Mouse (Mus musculus) neural tube, embryonic 14.5 days (tissue): Measurements from ENCODE around the gene Abca9. TPM values are rescaled to one million over a fixed set of nuclear protein-coding genes. Genes with fewer than 3 reads are reported as not detected.

Experiments used
- ATAC-seq: fragments of 200-750 bp; cut with Nextera tagmentation; 2 replicates; pipeline ENCODE4 v1.8.0; 2017; ENCODE audit warnings: low read depth, mild to moderate bottlenecking, moderate TSS enrichment, moderate library complexity
- H3K27ac ChIP-seq: fragments of 300-500 bp; sonication (generic); 2 replicates; pipeline ENCODE4 v1.5.1; 2014; ENCODE audit warnings: low read depth, mild to moderate bottlenecking, control low read depth, low read length, moderate library complexity, mixed read lengths
- H3K27me3 ChIP-seq: fragments of 300-500 bp; sonication (generic); 2 replicates; pipeline ENCODE4 v1.6.1; 2014; ENCODE audit warnings: low read length; ENCODE audit not compliant: control insufficient read depth, insufficient read depth
- H3K36me3 ChIP-seq: fragments of 300-500 bp; sonication (generic); 2 replicates; pipeline ENCODE4 v1.6.1; 2014; ENCODE audit warnings: low read length, mixed read lengths; ENCODE audit not compliant: control insufficient read depth, insufficient read depth
- H3K4me1 ChIP-seq: fragments of 300-500 bp; sonication (generic); 2 replicates; pipeline ENCODE4 v1.6.1; 2014; ENCODE audit warnings: low read length; ENCODE audit not compliant: control insufficient read depth, insufficient read depth
- H3K4me2 ChIP-seq: fragments of 300-500 bp; sonication (generic); 2 replicates; pipeline ENCODE4 v1.6.1; 2014; ENCODE audit warnings: mild to moderate bottlenecking, low read depth, low read length, control low read depth
- H3K4me3 ChIP-seq: fragments of 300-500 bp; sonication (generic); 2 replicates; pipeline ENCODE4 v1.5.1; 2014; ENCODE audit warnings: low read depth, low read length, control low read depth, mixed read lengths
- H3K9ac ChIP-seq: fragments of 300-500 bp; sonication (generic); replicated peaks from 2 replicates; pipeline ENCODE4 v1.6.1; 2014; ENCODE audit warnings: low read depth, mild to moderate bottlenecking, control low read depth, low read length, mixed read lengths
- H3K9me3 ChIP-seq: fragments of 300-500 bp; sonication (generic); 2 replicates; pipeline ENCODE4 v1.6.1; 2016; ENCODE audit warnings: low read length; ENCODE audit not compliant: control insufficient read depth
- WGBS: fragments of 180-500 bp; shearing (Covaris S2); extraction: QIAGEN DNeasy Blood & Tissue Kit; methylation state at CpG from one replicate; pipeline ENCODE4 v1.1.7; 2014; 5-methylcytosine and 5-hydroxymethylcytosine counted together
- polyA plus RNA-seq: library from polyadenylated mRNA; unstranded; fragments of >200 nt; fragmentation: Nextera tagmentation; extraction: Ambion mirVana; gene quantifications from 2 replicates; pipeline ENCODE4 v1.2.1, GENCODE M21; 2014

Abca9 gene
- polyA plus RNA-seq, 1 experiment from 2014 or later, result 0.78 TPM

- no peaks in the 10 kb centered on the region for H3K27me3 ChIP-seq
- ATAC-seq, result no peak
- H3K27ac ChIP-seq, result no peak overlapping the region
- H3K4me2 ChIP-seq, result no peak overlapping the region
- no peak overlapping the region for H3K9ac ChIP-seq
- H3K36me3 ChIP-seq, result no peaks in the 10 kb centered on the region
- no peaks in the 10 kb centered on the region for H3K4me1 ChIP-seq
- no peaks in the 10 kb centered on the region for H3K9me3 ChIP-seq
- no peak overlapping the region for H3K4me3 ChIP-seq
- WGBS, result 67% methylated on average over 7 of the region's 7 CpGs
Measured at GRCm38 (mm10) chr11:110094846-110095380, 73.1 kb downstream of the Abca9 start.

- ATAC-seq, result no peak
- no peak overlapping the region for H3K9ac ChIP-seq
- no peaks in the 10 kb centered on the region for H3K27me3 ChIP-seq
- no peak overlapping the region for H3K27ac ChIP-seq
- 76% methylated on average over 3 of the region's 3 CpGs for WGBS
- H3K4me1 ChIP-seq, result no peaks in the 10 kb centered on the region
- H3K4me3 ChIP-seq, result no peak overlapping the region
- H3K9me3 ChIP-seq, result no peaks in the 10 kb centered on the region
- H3K36me3 ChIP-seq, result no peaks in the 10 kb centered on the region
- no peak overlapping the region for H3K4me2 ChIP-seq
Measured at GRCm38 (mm10) chr11:110094236-110094635, 73.8 kb downstream of the Abca9 start.

GRCm38 (mm10) chr11:110091328-110091727 is 76.7 kb downstream of the Abca9 start:
- no peaks in the 10 kb centered on the region for H3K36me3 ChIP-seq
- no peak for ATAC-seq
- H3K4me3 ChIP-seq, result no peak overlapping the region
- no peaks in the 10 kb centered on the region for H3K9me3 ChIP-seq
- no peaks in the 10 kb centered on the region for H3K4me1 ChIP-seq
- H3K27ac ChIP-seq, result no peak overlapping the region
- no peak overlapping the region for H3K9ac ChIP-seq
- 74% methylated on average over 2 of the region's 2 CpGs for WGBS
- no peaks in the 10 kb centered on the region for H3K27me3 ChIP-seq
- no peak overlapping the region for H3K4me2 ChIP-seq

GRCm38 (mm10) chr11:110072158-110072557 is 95.8 kb downstream of the Abca9 start:
- 90% methylated on average over 3 of the region's 3 CpGs for WGBS
- ATAC-seq, result no peak
- Histone ChIP-seq H3K9ac (no peak overlapping the region), H3K4me3 (no peak overlapping the region), H3K36me3 (no peaks in the 10 kb centered on the region), H3K9me3 (no peaks in the 10 kb centered on the region), H3K27me3 (no peaks in the 10 kb centered on the region), H3K4me2 (no peak overlapping the region), H3K27ac (no peak overlapping the region), H3K4me1 (no peaks in the 10 kb centered on the region)

- Histone ChIP-seq H3K27ac (no peak overlapping the region), H3K4me2 (no peak overlapping the region), H3K9me3 (no peaks in the 10 kb centered on the region), H3K4me3 (no peak overlapping the region), H3K4me1 (no peaks in the 10 kb centered on the region), H3K9ac (no peak overlapping the region), H3K27me3 (no peaks in the 10 kb centered on the region), H3K36me3 (no peaks in the 10 kb centered on the region)
- no peak for ATAC-seq
- WGBS, result 75% methylated on average over 4 of the region's 4 CpGs
Measured at GRCm38 (mm10) chr11:110061032-110061431, 107.0 kb downstream of the Abca9 start.

- Histone ChIP-seq H3K4me1 (no peaks in the 10 kb centered on the region), H3K4me3 (no peak overlapping the region), H3K27me3 (no peaks in the 10 kb centered on the region), H3K9me3 (no peaks in the 10 kb centered on the region), H3K36me3 (no peaks in the 10 kb centered on the region), H3K27ac (no peak overlapping the region), H3K4me2 (no peak overlapping the region), H3K9ac (no peak overlapping the region)
- 76% methylated on average over 2 of the region's 2 CpGs for WGBS
- ATAC-seq, result no peak
Measured at GRCm38 (mm10) chr11:110060127-110060526, 107.9 kb downstream of the Abca9 start.

GRCm38 (mm10) chr11:110053681-110054080 is 114.3 kb downstream of the Abca9 start:
- H3K4me1 ChIP-seq, result no peaks in the 10 kb centered on the region
- H3K36me3 ChIP-seq, result no peaks in the 10 kb centered on the region
- H3K9me3 ChIP-seq, result no peaks in the 10 kb centered on the region
- no peak for ATAC-seq
- no peak overlapping the region for H3K27ac ChIP-seq
- H3K4me2 ChIP-seq, result no peak overlapping the region
- H3K27me3 ChIP-seq, result no peaks in the 10 kb centered on the region
- 87% methylated on average over 3 of the region's 3 CpGs for WGBS
- H3K9ac ChIP-seq, result no peak overlapping the region
- H3K4me3 ChIP-seq, result no peak overlapping the region

Other genes starting within 250 kb of the Abca9 start
- gene Abca8b, start 172.4 kb downstream of the Abca9 start, polyA plus RNA-seq, result 1.9 and 2.7 TPM in 2 replicates
- gene Abca8a, start 72.2 kb downstream of the Abca9 start, polyA plus RNA-seq, result 0.31 and 6.4 TPM in 2 replicates
- gene Abca6, start 83.6 kb upstream of the Abca9 start, polyA plus RNA-seq, result 0.17 and 0.18 TPM in 2 replicates
- 13.9 and 29.3 TPM in 2 replicates for gene Abca5, start 169.5 kb upstream of the Abca9 start, polyA plus RNA-seq
- gene Map2k6, start 230.9 kb upstream of the Abca9 start, polyA plus RNA-seq, result 22.2 and 24.0 TPM in 2 replicates